Mouse (Mus musculus): ENCODE measurements around the gene Eya2.

DNA sequence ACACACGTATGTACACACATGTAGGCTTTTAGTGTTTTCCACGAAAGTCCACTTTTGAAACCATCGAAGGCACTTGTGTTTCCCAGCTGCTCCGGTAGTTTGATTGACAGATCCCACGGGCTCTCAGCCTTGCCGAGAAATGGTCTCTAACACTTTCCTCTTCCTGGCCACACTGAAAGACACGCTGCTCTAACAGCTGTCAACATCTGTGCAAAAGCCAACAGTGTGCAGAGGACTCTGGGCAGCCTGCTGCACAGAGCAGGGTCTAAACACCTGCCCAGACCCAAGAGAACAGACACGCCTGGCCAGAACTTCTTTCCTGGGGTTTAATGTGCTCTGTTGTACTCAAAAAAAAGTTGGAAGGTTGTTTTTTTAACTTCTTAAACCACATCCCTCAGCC, 124.5 kb downstream of the Eya2 start:
- TF ChIP-seq CTCF (IDR thresholded peaks at IDR 0.05; ENCODE audit: control insufficient read depth, insufficient read depth, low read length) (no peak), POLR2A (IDR thresholded peaks at IDR 0.05; ENCODE audit: borderline replicate concordance, control insufficient read depth, low read depth, low read length) (no peak)
